Mouse (Mus musculus) thymus, adult 2 months (tissue): ENCODE measurements around the gene Tigd4.

ENCODE experiments used
- CTCF ChIP-seq: fragments of 200-500 bp; IDR thresholded peaks from 2 replicates; pipeline ENCODE4 v1.5.1; 2012; ENCODE audit warnings: mild to moderate bottlenecking, control low read depth, low read length, moderate library complexity, borderline replicate concordance; ENCODE audit not compliant: control insufficient read depth, poor library complexity, insufficient read depth; ENCODE audit errors: extremely low read depth
- POLR2A ChIP-seq: fragments of 200-500 bp; IDR thresholded peaks from 2 replicates; pipeline ENCODE4 v1.6.1; 2012; ENCODE audit warnings: mild to moderate bottlenecking, low read length, control low read depth, moderate library complexity; ENCODE audit not compliant: control insufficient read depth, poor library complexity, insufficient read depth; ENCODE audit errors: extremely low read depth

DNA sequence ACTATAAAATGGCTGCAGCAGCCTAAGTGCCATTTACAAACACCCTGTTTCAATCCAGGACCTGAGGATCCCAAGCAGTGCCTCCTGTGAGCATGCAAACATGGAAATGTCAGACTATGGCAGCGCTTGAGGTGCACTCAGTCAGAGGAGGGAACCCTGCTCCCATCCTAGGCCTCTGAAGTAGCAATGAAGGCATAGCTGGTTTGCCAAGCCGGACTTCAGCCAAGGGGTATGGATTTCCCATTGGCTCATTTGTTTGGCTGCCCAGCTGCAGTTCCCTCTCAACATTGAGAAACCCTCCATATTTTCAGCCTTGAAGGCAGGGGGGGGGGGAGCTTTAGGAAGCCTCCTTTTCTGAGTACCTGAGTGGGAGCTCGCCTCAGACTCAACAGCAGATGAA lies 35.1 kb upstream of the Tigd4 start:
- no peak for TF ChIP-seq POLR2A
- TF ChIP-seq CTCF, result no peak
